Mouse (Mus musculus) bone marrow, adult 2 months (tissue): ENCODE results near the gene Robo4. TPM values are rescaled to one million over a fixed set of nuclear protein-coding genes. Genes with fewer than 3 reads are reported as not detected.

ENCODE experiments used
- H3K27ac ChIP-seq: fragments of 200-500 bp; 2 replicates; pipeline ENCODE4 v1.5.1; 2012; ENCODE audit warnings: low read depth, mild to moderate bottlenecking, control low read depth, inconsistent platforms, low read length; ENCODE audit not compliant: control insufficient read depth, poor library complexity, insufficient read depth
- H3K4me1 ChIP-seq: fragments of 200-500 bp; 2 replicates; pipeline ENCODE4 v1.6.1; 2011; ENCODE audit warnings: low read length; ENCODE audit not compliant: control insufficient read depth, insufficient read depth
- H3K4me3 ChIP-seq: fragments of 200-500 bp; replicated peaks from 2 replicates; pipeline ENCODE3; 2011; ENCODE audit warnings: mild to moderate bottlenecking, low read depth, low read length, control low read depth; ENCODE audit not compliant: control insufficient read depth
- CTCF ChIP-seq: fragments of 200-500 bp; IDR thresholded peaks from 2 replicates; pipeline ENCODE4 v1.5.1; 2011; ENCODE audit warnings: low read length, control low read depth; ENCODE audit not compliant: control insufficient read depth, insufficient read depth
- POLR2A ChIP-seq: fragments of 200-500 bp; IDR thresholded peaks from 2 replicates; pipeline ENCODE4 v1.6.1; 2011; ENCODE audit warnings: low read depth, mild to moderate bottlenecking, control low read depth, low read length, borderline replicate concordance; ENCODE audit not compliant: control insufficient read depth
- WGBS: fragments of 180-500 bp; shearing (Covaris S2); methylation state at CpG from one replicate; pipeline ENCODE4 v1.1.7; 2018; 5-methylcytosine and 5-hydroxymethylcytosine counted together
- polyA plus RNA-seq: library from polyadenylated mRNA; stranded (reverse); fragments of >200 nt; gene quantifications from 2 replicates; pipeline ENCODE4 v1.2.4, GENCODE M21; 2011; ENCODE audit warnings: low replicate concordance; ENCODE audit not compliant: missing spikeins, insufficient read depth, insufficient read length

Robo4 gene
- polyA plus RNA-seq: 4.8 and 9.6 TPM in 2 replicates

- no peaks in the 10 kb centered on the region; the same call in 1 of the 2 replicates for H3K4me1 ChIP-seq
- peak within 1 kb of the TSS; percentile 11 for H3K4me3 ChIP-seq
- 5% methylated on average over 7 of the region's 7 CpGs for WGBS
- TF ChIP-seq POLR2A: no peak
- no peak within 1 kb of the TSS; the same call in 1 of the 2 replicates for H3K27ac ChIP-seq
Observed at GRCm38 (mm10) chr9:37401802-37402201, at the start of gene Robo4. Gene Robo4 (plus strand): TSS chr9:37401897.

DNA sequence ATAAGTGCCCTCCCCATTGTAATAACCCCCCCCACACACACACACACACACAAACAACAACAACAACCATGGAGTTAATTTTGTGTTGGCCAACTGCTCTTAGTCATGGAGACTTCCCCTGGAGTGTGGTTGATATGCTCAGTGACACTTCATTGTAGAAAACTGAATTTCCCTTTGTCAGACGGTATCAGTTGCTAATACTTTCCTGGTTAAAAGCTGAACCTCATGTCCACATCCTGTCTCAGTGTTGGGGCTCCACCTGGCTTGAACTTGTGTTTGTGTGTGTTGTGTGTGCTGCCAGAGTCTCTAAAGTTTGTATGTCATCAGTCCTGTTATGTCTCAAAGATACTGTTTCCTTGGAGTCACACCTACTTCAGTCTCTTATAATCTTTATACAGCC is 47.2 kb upstream of the Robo4 start:
- 23% methylated on average over 1 of the region's 1 CpGs for WGBS
- Histone ChIP-seq H3K4me1 (no peaks in the 10 kb centered on the region), H3K27ac (no peak overlapping the region), H3K4me3 (no peak overlapping the region)
- TF ChIP-seq POLR2A (no peak), CTCF (no peak)

DNA sequence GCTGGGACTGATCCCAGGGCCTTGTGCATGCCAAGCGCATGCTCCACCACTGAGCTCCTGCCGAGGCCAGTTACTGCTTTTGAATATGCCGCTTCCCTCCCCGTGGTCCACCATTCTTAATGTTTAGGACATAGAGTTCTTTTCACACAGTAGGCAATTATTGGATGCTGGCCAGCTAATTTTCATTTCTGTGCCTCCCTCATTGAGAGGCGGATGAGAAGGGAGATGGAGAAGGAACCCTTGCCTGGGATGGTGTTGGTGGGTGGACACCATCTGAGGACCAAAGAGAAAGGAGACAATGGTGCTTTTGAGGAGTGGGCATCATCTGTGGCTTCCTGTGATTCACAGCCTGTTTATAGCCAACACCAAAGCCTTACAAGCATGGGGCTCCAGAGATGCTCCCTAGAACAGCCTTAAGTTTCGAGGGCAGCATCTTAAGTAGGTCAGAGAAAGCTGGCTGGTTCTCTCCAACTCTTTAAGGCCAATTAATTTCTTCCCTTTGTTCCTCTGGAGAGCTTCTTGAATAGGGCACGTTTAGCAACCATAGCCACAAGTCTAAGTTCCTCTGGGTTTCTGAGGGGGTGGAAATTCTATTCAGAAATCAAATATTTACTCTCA is 42.9 kb upstream of the Robo4 start:
- no peak for TF ChIP-seq CTCF
- no peak for TF ChIP-seq POLR2A
- H3K27ac ChIP-seq: no peak overlapping the region
- whole genome bisulfite sequencing: 78% methylated on average over 7 of the region's 7 CpGs
- H3K4me3 ChIP-seq: no peak overlapping the region
- no peaks in the 10 kb centered on the region for H3K4me1 ChIP-seq

DNA sequence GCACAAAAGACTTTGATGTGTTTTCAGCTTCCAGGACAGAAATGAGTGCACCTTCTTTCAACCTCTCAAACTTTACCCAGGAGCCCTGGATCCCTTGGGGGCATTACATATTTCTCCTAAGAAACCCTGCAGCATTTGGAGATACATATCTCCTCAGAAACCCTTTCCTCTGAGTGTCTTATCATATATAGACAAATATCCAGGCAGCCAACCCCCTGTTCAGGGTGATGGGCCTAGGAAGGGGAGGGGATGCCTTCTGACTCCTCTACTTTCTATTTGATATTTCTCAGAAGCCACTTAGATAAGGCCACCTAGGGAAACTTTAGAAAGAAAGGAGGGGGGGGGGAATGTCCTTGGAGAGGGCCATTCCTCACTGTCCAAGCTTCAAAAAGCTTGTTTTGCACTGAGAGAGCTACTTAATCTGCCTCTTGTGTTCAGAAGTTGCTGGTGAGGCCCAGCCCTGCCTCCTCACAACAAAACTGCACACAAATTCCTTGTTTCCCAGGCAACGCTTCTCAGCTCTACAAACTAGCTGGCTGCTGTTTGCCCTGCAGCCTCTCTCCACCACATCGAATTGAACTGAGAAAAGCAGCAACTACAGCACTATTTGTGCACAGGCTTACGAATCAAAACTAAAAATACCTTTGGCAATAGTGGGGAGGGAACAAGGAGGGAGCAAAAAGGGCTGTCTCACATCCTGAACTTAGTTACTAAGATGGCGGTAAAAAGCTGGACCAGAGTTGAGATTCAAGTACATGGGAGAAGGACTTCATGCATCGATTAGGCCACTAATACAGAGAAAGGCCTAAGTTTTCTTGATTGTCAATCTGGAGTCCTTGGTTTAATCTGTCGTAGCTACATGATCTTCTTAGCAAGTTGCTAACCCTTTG is 42.1 kb upstream of the Robo4 start:
- H3K27ac ChIP-seq: no peak overlapping the region
- H3K4me3 ChIP-seq: no peak overlapping the region
- TF ChIP-seq POLR2A (no peak), CTCF (no peak)
- no peaks in the 10 kb centered on the region for H3K4me1 ChIP-seq
- WGBS: 72% methylated on average over 6 of the region's 6 CpGs

GRCm38 (mm10) chr9:37362084-37362483 is 39.6 kb upstream of the Robo4 start:
- H3K4me3 ChIP-seq: no peak overlapping the region

GRCm38 (mm10) chr9:37362881-37363280 is 38.8 kb upstream of the Robo4 start:
- Histone ChIP-seq H3K27ac (no peak overlapping the region), H3K4me1 (no peaks in the 10 kb centered on the region), H3K4me3 (no peak overlapping the region)
- 50% methylated on average over 1 of the region's 1 CpGs for WGBS
- TF ChIP-seq CTCF (no peak), POLR2A (no peak)

More at GRCm38 (mm10) chr9:37362084-37362483, 39.6 kb upstream of the Robo4 start:
- H3K27ac ChIP-seq: no peak overlapping the region
- no peak for TF ChIP-seq POLR2A
- no peak for TF ChIP-seq CTCF
- H3K4me1 ChIP-seq: no peaks in the 10 kb centered on the region

- TF ChIP-seq POLR2A (no peak), CTCF (no peak)
- Histone ChIP-seq H3K27ac (no peak overlapping the region), H3K4me3 (no peak overlapping the region), H3K4me1 (no peaks in the 10 kb centered on the region)
- WGBS: 71% methylated on average over 3 of the region's 3 CpGs
Observed at GRCm38 (mm10) chr9:37363551-37363950, 38.1 kb upstream of the Robo4 start.

- Histone ChIP-seq H3K4me1 (no peaks in the 10 kb centered on the region), H3K27ac (no peak overlapping the region), H3K4me3 (no peak overlapping the region)
- TF ChIP-seq CTCF (no peak), POLR2A (no peak)
- 81% methylated on average over 3 of the region's 3 CpGs for WGBS
Observed at GRCm38 (mm10) chr9:37364392-37364791, 37.3 kb upstream of the Robo4 start.
